Mouse (Mus musculus) heart, adult 2 months (tissue): ENCODE measurements at regions not wholly inside any gene's neighbourhood (a gene's known extent, or its start where the extent isn't known, plus 50 kb on each side); places are given as distances from the start of the nearest gene placed in this dataset.

ENCODE experiments used
- CTCF ChIP-seq: fragments of 200-600 bp; IDR thresholded peaks from 2 replicates; pipeline ENCODE4 v1.8.1; 2022; ENCODE audit warnings: antibody characterized with exemption, mild to moderate bottlenecking, moderate library complexity
- POLR2A ChIP-seq: fragments of 200-500 bp; IDR thresholded peaks from 2 replicates; pipeline ENCODE4 v1.6.1; 2011; ENCODE audit warnings: mild to moderate bottlenecking, low read depth, low read length, control low read depth; ENCODE audit not compliant: insufficient read depth

GRCm38 (mm10) chr13:72755036-72755435 lies 126.4 kb downstream of the Irx2 start:
- TF ChIP-seq POLR2A, result no peak
- TF ChIP-seq CTCF, result no peak
